Mouse (Mus musculus): Measurements from ENCODE around the gene Glis3.

DNA sequence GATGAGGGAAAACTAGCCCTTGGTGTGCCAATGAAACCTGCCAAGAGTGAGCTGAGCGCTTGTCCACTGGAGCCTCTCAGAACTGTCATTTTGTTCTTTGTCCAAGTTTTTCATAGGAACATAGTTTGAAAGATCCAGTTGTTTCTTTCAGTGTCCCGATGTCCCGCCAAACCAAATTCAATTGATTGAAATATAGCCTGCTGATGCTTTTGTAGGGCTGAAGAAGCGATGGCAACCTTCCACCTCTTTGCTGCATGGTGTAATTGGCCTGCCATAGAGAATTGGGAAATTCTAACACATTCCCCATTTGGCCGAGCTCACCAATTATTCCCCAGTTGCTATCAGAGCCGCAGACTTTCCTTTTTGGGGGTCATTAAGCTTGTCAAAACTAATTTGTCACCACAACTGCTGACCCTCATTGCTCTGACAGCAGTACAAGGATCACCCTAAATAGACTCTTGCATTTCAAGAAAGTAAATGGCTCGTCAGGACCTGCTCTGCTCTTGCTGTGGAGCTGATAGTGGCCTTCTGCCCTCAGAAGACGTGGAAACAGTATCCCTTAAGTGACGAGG, 299.1 kb downstream of the Glis3 start:
- TF ChIP-seq POLR2A (IDR thresholded peaks at IDR 0.05; ENCODE audit: control insufficient read depth in 1 of 2, insufficient read depth in 1 of 2, low read depth in 1 of 2, low read length in 2 of 2, poor library complexity in 1 of 2) (no peak), CTCF (IDR thresholded peaks at IDR 0.05 in 2 of 3, conservative IDR thresholded peaks at IDR 0.05 in 1 of 3; ENCODE audit: control insufficient read depth in 1 of 3, insufficient read depth in 1 of 3, low read depth in 2 of 3, low read length in 3 of 3, poor library complexity in 1 of 3, severe bottlenecking in 1 of 3) (no peak), CHD1 (IDR thresholded peaks at IDR 0.05; ENCODE audit: low read depth, low read length) (no peak), EP300 (IDR thresholded peaks at IDR 0.05; ENCODE audit: low read depth in 1 of 2, low read length in 2 of 2) (no peak), USF1 (IDR thresholded peaks at IDR 0.05; ENCODE audit: low read depth, low read length) (no peak), TBP (IDR thresholded peaks at IDR 0.05; ENCODE audit: low read depth, low read length) (no peak), ETS1 (IDR thresholded peaks at IDR 0.05; ENCODE audit: low read depth, low read length) (no peak), ZKSCAN1 (IDR thresholded peaks at IDR 0.05; ENCODE audit: low read depth, low read length) (no peak), E2F4 (IDR thresholded peaks at IDR 0.05; ENCODE audit: borderline replicate concordance, low read depth, low read length) (no peak), TCF12 (IDR thresholded peaks at IDR 0.05; ENCODE audit: low read depth, low read length) (no peak), MAX (IDR thresholded peaks at IDR 0.05; ENCODE audit: low read length) (no peak), MAFK (IDR thresholded peaks at IDR 0.05; ENCODE audit: borderline replicate concordance, low read depth, low read length) (no peak)

Data from MEL (cell line).